Mouse (Mus musculus) ES-E14 (cell line): ENCODE measurements around the gene Erc1. TPM values are rescaled to one million over a fixed set of nuclear protein-coding genes. Genes with fewer than 3 reads are reported as not detected.

Experiments used
- DNase-seq: peaks from one replicate; pipeline ENCODE4 v3.0.0-alpha.2; 2013; ENCODE audit warnings: low read depth, low spot score
- H3K27ac ChIP-seq: 2 replicates; pipeline ENCODE4 v1.5.1; 2012; ENCODE audit warnings: low read depth, mild to moderate bottlenecking, low read length, moderate library complexity, mixed read lengths; ENCODE audit not compliant: poor library complexity, insufficient read depth, severe bottlenecking
- H3K36me3 ChIP-seq: 2 replicates; pipeline ENCODE4 v1.6.1; 2012; ENCODE audit warnings: mild to moderate bottlenecking, low read length, moderate library complexity, mixed read lengths; ENCODE audit not compliant: control insufficient read depth, poor library complexity, insufficient read depth, severe bottlenecking
- H3K4me1 ChIP-seq, 2 experiments: fragments of 150-350 bp in 1 of 2; sonication (generic) in 1 of 2; 2 replicates each; pipeline ENCODE4 v1.6.1; 2012; ENCODE audit warnings: low read length in 2 of 2, mild to moderate bottlenecking in 1 of 2, mixed read lengths in 1 of 2; ENCODE audit not compliant: control insufficient read depth in 2 of 2, insufficient read depth in 2 of 2, poor library complexity in 1 of 2
- H3K4me3 ChIP-seq, 2 experiments: fragments of 150-350 bp in 1 of 2; sonication (generic) in 1 of 2; 2 replicates each; pipeline ENCODE4 v1.5.1; 2012; ENCODE audit warnings: low read length in 2 of 2, low read depth in 1 of 2, mild to moderate bottlenecking in 1 of 2, mixed read lengths in 1 of 2; ENCODE audit not compliant: insufficient read depth in 1 of 2, poor library complexity in 1 of 2, severe bottlenecking in 1 of 2
- H3K9ac ChIP-seq: 2 replicates; pipeline ENCODE4 v1.6.1; 2012; ENCODE audit warnings: low read depth, mild to moderate bottlenecking, low read length, mixed read lengths; ENCODE audit not compliant: poor library complexity, insufficient read depth, severe bottlenecking
- H3K9me3 ChIP-seq: fragments of 150-350 bp; sonication (generic); 2 replicates; pipeline ENCODE4 v1.6.1; 2012; ENCODE audit warnings: low read depth, mild to moderate bottlenecking, low read length; ENCODE audit not compliant: control insufficient read depth, insufficient read depth
- CHD2 ChIP-seq: IDR thresholded peaks from 2 replicates; pipeline ENCODE4 v1.6.1; 2014; ENCODE audit warnings: mild to moderate bottlenecking, low read depth, low read length, inconsistent platforms
- HCFC1 ChIP-seq: IDR thresholded peaks from 2 replicates; pipeline ENCODE4 v1.6.1; 2012; ENCODE audit warnings: low read length, inconsistent platforms, borderline replicate concordance; ENCODE audit not compliant: insufficient read depth
- MAFK ChIP-seq: IDR thresholded peaks from 2 replicates; pipeline ENCODE4 v1.6.1; 2014; ENCODE audit warnings: mild to moderate bottlenecking, low read depth, low read length, inconsistent platforms; ENCODE audit not compliant: insufficient read depth
- ZC3H11A ChIP-seq: IDR thresholded peaks from 2 replicates; pipeline ENCODE4 v1.6.1; 2012; ENCODE audit warnings: low read depth, mild to moderate bottlenecking, inconsistent platforms, low read length, borderline replicate concordance
- ZNF384 ChIP-seq: IDR thresholded peaks from 2 replicates; pipeline ENCODE4 v1.6.1; 2012; ENCODE audit warnings: low read depth, low read length, inconsistent platforms
- in situ Hi-C, 2 experiments: fragments of 600-800 bp; cut with MboI; formaldehyde crosslinking; loops; one replicate each; pipeline ENCODE4 v1.15.1; 2025; ENCODE audit warnings: low sequenced_read_pairs in 2 of 2, inconsistent platforms in 1 of 2; ENCODE audit not compliant: unreplicated experiment in 2 of 2
- total RNA-seq: library from RNA; depleted of rRNA; stranded (reverse); fragments of 300-350 nt; gene quantifications from 2 replicates; pipeline ENCODE4 v1.2.3, GENCODE M21; 2012

The Erc1 gene
- total RNA-seq, 1 experiment: 16.5 TPM

GRCm38 (mm10) chr6:119674201-119674810, 173.7 kb downstream of the Erc1 start:
- in situ Hi-C loops: no loop called here
- no peaks in the 10 kb centered on the region for H3K4me1 ChIP-seq
- H3K4me3 ChIP-seq: no peak overlapping the region
- DNase-seq: no peak
- no peak overlapping the region for H3K9ac ChIP-seq
- TF ChIP-seq ZC3H11A (no peak), CHD2 (no peak), ZNF384 (no peak)
- H3K27ac ChIP-seq: no peak overlapping the region
- no peaks in the 10 kb centered on the region; the same call in 1 of the 2 replicates for H3K36me3 ChIP-seq
- H3K9me3 ChIP-seq: no peaks in the 10 kb centered on the region

GRCm38 (mm10) chr6:119669746-119670145, 178.2 kb downstream of the Erc1 start:
- H3K4me1 ChIP-seq: no peaks in the 10 kb centered on the region
- no peak overlapping the region for H3K9ac ChIP-seq
- H3K4me3 ChIP-seq: no peak overlapping the region
- H3K27ac ChIP-seq: no peak overlapping the region
- H3K9me3 ChIP-seq: no peaks in the 10 kb centered on the region
- H3K36me3 ChIP-seq: no peaks in the 10 kb centered on the region; the same call in 1 of the 2 replicates
- no peak for TF ChIP-seq ZNF384
- TF ChIP-seq MAFK: no peak
- TF ChIP-seq CHD2: no peak
- TF ChIP-seq HCFC1: no peak
- no peak for TF ChIP-seq ZC3H11A
- no peak for DNase-seq
- in situ Hi-C loops: no loop called here

- DNase-seq: no peak
- Histone ChIP-seq H3K4me3 (no peak overlapping the region), H3K4me1 (no peaks in the 10 kb centered on the region), H3K27ac (no peak overlapping the region), H3K9me3 (no peaks in the 10 kb centered on the region), H3K36me3 (no peaks in the 10 kb centered on the region), H3K9ac (no peak overlapping the region)
- no peak for TF ChIP-seq CHD2
- TF ChIP-seq ZNF384: no peak
- no peak for TF ChIP-seq ZC3H11A
- no peak for TF ChIP-seq HCFC1
- TF ChIP-seq MAFK: no peak
- in situ Hi-C loops: no loop called here
Measured at GRCm38 (mm10) chr6:119662936-119663335, 185.0 kb downstream of the Erc1 start.

- Histone ChIP-seq H3K9ac (no peak overlapping the region), H3K9me3 (no peaks in the 10 kb centered on the region), H3K27ac (no peak overlapping the region), H3K36me3 (no peaks in the 10 kb centered on the region), H3K4me3 (no peak overlapping the region), H3K4me1 (no peaks in the 10 kb centered on the region)
- DNase-seq: no peak
- TF ChIP-seq ZC3H11A: no peak
- no peak for TF ChIP-seq ZNF384
- TF ChIP-seq HCFC1: no peak
- no peak for TF ChIP-seq MAFK
- TF ChIP-seq CHD2: no peak
- in situ Hi-C loops: no loop called here
Measured at GRCm38 (mm10) chr6:119661081-119661493, 186.9 kb downstream of the Erc1 start.

- Histone ChIP-seq H3K27ac (no peak overlapping the region), H3K9ac (no peak overlapping the region), H3K36me3 (no peaks in the 10 kb centered on the region), H3K4me3 (no peak overlapping the region), H3K4me1 (no peaks in the 10 kb centered on the region), H3K9me3 (no peaks in the 10 kb centered on the region)
- no peak for DNase-seq
- no peak for TF ChIP-seq ZC3H11A
- TF ChIP-seq ZNF384: no peak
- no peak for TF ChIP-seq CHD2
- TF ChIP-seq HCFC1: no peak
- no peak for TF ChIP-seq MAFK
- in situ Hi-C loops: no loop called here
Measured at GRCm38 (mm10) chr6:119658441-119658840, 189.5 kb downstream of the Erc1 start.
